Mouse (Mus musculus) forebrain, embryonic 11.5 days (tissue): Measurements from ENCODE around the gene Palm2. TPM values are rescaled to one million over a fixed set of nuclear protein-coding genes. Genes with fewer than 3 reads are reported as not detected.

Source experiments
- ATAC-seq: fragments of 200-750 bp; cut with Nextera tagmentation; replicated peaks from 2 replicates; pipeline ENCODE4 v1.8.0; 2017; ENCODE audit warnings: moderate TSS enrichment; ENCODE audit not compliant: low FRiP score
- DNase-seq: peaks from one replicate; pipeline ENCODE4 v3.0.0-alpha.2; 2017; ENCODE audit warnings: low spot score
- H3K27ac ChIP-seq: fragments of 300-500 bp; sonication (generic); 2 replicates; pipeline ENCODE4 v1.5.1; 2014; ENCODE audit warnings: low read depth, low read length
- H3K27me3 ChIP-seq: fragments of 300-500 bp; sonication (generic); 2 replicates; pipeline ENCODE4 v1.6.1; 2014; ENCODE audit warnings: mild to moderate bottlenecking, low read length, mixed read lengths; ENCODE audit not compliant: control insufficient read depth, insufficient read depth
- H3K36me3 ChIP-seq: fragments of 300-500 bp; sonication (generic); 2 replicates; pipeline ENCODE4 v1.6.1; 2014; ENCODE audit warnings: mild to moderate bottlenecking, low read length, moderate library complexity, mixed read lengths; ENCODE audit not compliant: control insufficient read depth, insufficient read depth
- H3K4me1 ChIP-seq: fragments of 300-500 bp; sonication (generic); replicated peaks from 2 replicates; pipeline ENCODE4 v1.6.1; 2014; ENCODE audit warnings: low read length, mixed read lengths; ENCODE audit not compliant: control insufficient read depth, insufficient read depth
- H3K4me2 ChIP-seq: fragments of 300-500 bp; sonication (generic); 2 replicates; pipeline ENCODE4 v1.6.1; 2014; ENCODE audit warnings: low read depth, mild to moderate bottlenecking, low read length, moderate library complexity, mixed read lengths; ENCODE audit not compliant: severe bottlenecking
- H3K4me3 ChIP-seq: fragments of 300-500 bp; sonication (generic); 2 replicates; pipeline ENCODE4 v1.5.1; 2014; ENCODE audit warnings: low read depth, low read length
- H3K9ac ChIP-seq: fragments of 300-500 bp; sonication (generic); 2 replicates; pipeline ENCODE4 v1.6.1; 2014; ENCODE audit warnings: low read length
- H3K9me3 ChIP-seq: fragments of 300-500 bp; sonication (generic); 2 replicates; pipeline ENCODE4 v1.6.1; 2016; ENCODE audit warnings: low read length, mixed read lengths; ENCODE audit not compliant: control insufficient read depth
- WGBS: fragments of 180-500 bp; shearing (Covaris S2); extraction: QIAGEN DNeasy Blood & Tissue Kit; methylation state at CpG from one replicate; pipeline ENCODE4 v1.1.7; 2014; 5-methylcytosine and 5-hydroxymethylcytosine counted together
- polyA plus RNA-seq: library from polyadenylated mRNA; unstranded; fragments of >200 nt; fragmentation: Nextera tagmentation; extraction: Ambion mirVana; gene quantifications from 2 replicates; pipeline ENCODE4 v1.2.1, GENCODE M21; 2014

Gene Palm2
- polyA plus RNA-seq, 1 experiment from 2014 or later = 3.5 TPM

- 96% methylated on average over 6 of the region's 6 CpGs for WGBS
- Histone ChIP-seq H3K9me3 (no peaks in the 10 kb centered on the region), H3K27ac (no peak overlapping the region), H3K4me1 (no peaks in the 10 kb centered on the region), H3K27me3 (no peaks in the 10 kb centered on the region), H3K4me3 (no peak overlapping the region), H3K4me2 (no peak overlapping the region), H3K9ac (no peak overlapping the region), H3K36me3 (no peaks in the 10 kb centered on the region)
- DNase-seq (no peak), ATAC-seq (no peak)
These were observed 151.3 kb downstream of the Palm2 start for GRCm38 (mm10) chr4:57585281-57585800.

- no peaks in the 10 kb centered on the region for H3K9me3 ChIP-seq
- no peaks in the 10 kb centered on the region for H3K36me3 ChIP-seq
- no peak overlapping the region for H3K4me3 ChIP-seq
- no peak overlapping the region for H3K27ac ChIP-seq
- WGBS = 84% methylated on average over 7 of the region's 7 CpGs
- no peaks in the 10 kb centered on the region for H3K27me3 ChIP-seq
- no peak overlapping the region for H3K9ac ChIP-seq
- no peaks in the 10 kb centered on the region for H3K4me1 ChIP-seq
- ATAC-seq (no peak), DNase-seq (no peak)
- no peak overlapping the region for H3K4me2 ChIP-seq
These were observed 153.0 kb downstream of the Palm2 start for GRCm38 (mm10) chr4:57586933-57587658.

GRCm38 (mm10) chr4:57588356-57588755, 154.3 kb downstream of the Palm2 start:
- Histone ChIP-seq H3K4me1 (no peaks in the 10 kb centered on the region), H3K4me3 (no peak overlapping the region), H3K4me2 (no peak overlapping the region), H3K36me3 (no peaks in the 10 kb centered on the region), H3K27ac (no peak overlapping the region), H3K9ac (no peak overlapping the region), H3K9me3 (no peaks in the 10 kb centered on the region), H3K27me3 (no peaks in the 10 kb centered on the region)
- DNase-seq = no peak
- ATAC-seq = no peak
- WGBS = 97% methylated on average over 1 of the region's 1 CpGs

- no peak overlapping the region for H3K4me3 ChIP-seq
- H3K9me3 ChIP-seq = no peaks in the 10 kb centered on the region
- no peaks in the 10 kb centered on the region for H3K4me1 ChIP-seq
- H3K36me3 ChIP-seq = no peaks in the 10 kb centered on the region
- no peaks in the 10 kb centered on the region for H3K27me3 ChIP-seq
- 84% methylated on average over 4 of the region's 4 CpGs for WGBS
- no peak overlapping the region for H3K9ac ChIP-seq
- ATAC-seq (no peak), DNase-seq (no peak)
- no peak overlapping the region for H3K4me2 ChIP-seq
- no peak overlapping the region for H3K27ac ChIP-seq
These were observed 158.7 kb downstream of the Palm2 start for GRCm38 (mm10) chr4:57592751-57593150.

- H3K4me2 ChIP-seq = no peak overlapping the region
- ATAC-seq = no peak
- H3K4me3 ChIP-seq = no peak overlapping the region
- H3K36me3 ChIP-seq = no peaks in the 10 kb centered on the region
- 91% methylated on average over 6 of the region's 6 CpGs for WGBS
- DNase-seq = no peak
- no peak overlapping the region for H3K27ac ChIP-seq
- no peak overlapping the region for H3K9ac ChIP-seq
- no peaks in the 10 kb centered on the region for H3K27me3 ChIP-seq
- H3K9me3 ChIP-seq = no peaks in the 10 kb centered on the region
- H3K4me1 ChIP-seq = no peaks in the 10 kb centered on the region
These were observed 165.9 kb downstream of the Palm2 start for GRCm38 (mm10) chr4:57599946-57600345.

GRCm38 (mm10) chr4:57600685-57601457, 166.8 kb downstream of the Palm2 start:
- no peaks in the 10 kb centered on the region for H3K9me3 ChIP-seq
- no peaks in the 10 kb centered on the region for H3K36me3 ChIP-seq
- no peak for ATAC-seq
- H3K27me3 ChIP-seq = no peaks in the 10 kb centered on the region
- no peaks in the 10 kb centered on the region for H3K4me1 ChIP-seq
- WGBS = 95% methylated on average over 11 of the region's 11 CpGs
- no peak overlapping the region for H3K4me2 ChIP-seq
- H3K27ac ChIP-seq = no peak overlapping the region
- DNase-seq = no peak
- no peak overlapping the region for H3K9ac ChIP-seq
- no peak overlapping the region for H3K4me3 ChIP-seq

GRCm38 (mm10) chr4:57601458-57601835, 167.4 kb downstream of the Palm2 start:
- H3K4me3 ChIP-seq = no peak overlapping the region
- H3K36me3 ChIP-seq = no peaks in the 10 kb centered on the region
- H3K27ac ChIP-seq = no peak overlapping the region
- no peak overlapping the region for H3K4me2 ChIP-seq
- no peak overlapping the region for H3K9ac ChIP-seq
- ATAC-seq = no peak
- WGBS = 89% methylated on average over 9 of the region's 9 CpGs
- DNase-seq = no peak
- H3K9me3 ChIP-seq = no peaks in the 10 kb centered on the region
- no peaks in the 10 kb centered on the region for H3K27me3 ChIP-seq
- H3K4me1 ChIP-seq = no peaks in the 10 kb centered on the region

- no peak overlapping the region for H3K9ac ChIP-seq
- H3K9me3 ChIP-seq = no peaks in the 10 kb centered on the region
- 90% methylated on average over 10 of the region's 10 CpGs for WGBS
- ATAC-seq = no peak
- no peak for DNase-seq
- H3K4me3 ChIP-seq = no peak overlapping the region
- H3K27ac ChIP-seq = no peak overlapping the region
- H3K36me3 ChIP-seq = no peaks in the 10 kb centered on the region
- H3K4me1 ChIP-seq = no peaks in the 10 kb centered on the region
- no peaks in the 10 kb centered on the region for H3K27me3 ChIP-seq
- no peak overlapping the region for H3K4me2 ChIP-seq
These were observed 168.0 kb downstream of the Palm2 start for GRCm38 (mm10) chr4:57601903-57602617.
